Mouse (Mus musculus) embryonic fibroblast, embryonic 13.5 days (primary cell): Measurements from ENCODE around the gene Dctd.

Source experiments
- CTCF ChIP-seq: IDR thresholded peaks from 2 replicates; pipeline ENCODE4 v1.5.1; 2011; ENCODE audit warnings: mild to moderate bottlenecking, control low read depth, low read length, moderate library complexity, borderline replicate concordance; ENCODE audit not compliant: insufficient read depth
- POLR2A ChIP-seq: IDR thresholded peaks from 2 replicates; pipeline ENCODE4 v1.6.1; 2011; ENCODE audit warnings: low read depth, mild to moderate bottlenecking, control low read depth, low read length, moderate library complexity

GRCm38 (mm10) chr8:48141023-48141422, 42.1 kb downstream of the Dctd start:
- TF ChIP-seq CTCF (no peak), POLR2A (no peak)
